Mouse (Mus musculus) 416B (cell line): ENCODE data around the gene Grk6.
A peak's percentile ranks its signal among the peaks of the same experiment; 100 is the strongest.

ENCODE experiments used
- DNase-seq: peaks from one replicate; pipeline ENCODE4 v3.0.0; 2011; ENCODE audit warnings: low read depth

Grk6 gene

DNA sequence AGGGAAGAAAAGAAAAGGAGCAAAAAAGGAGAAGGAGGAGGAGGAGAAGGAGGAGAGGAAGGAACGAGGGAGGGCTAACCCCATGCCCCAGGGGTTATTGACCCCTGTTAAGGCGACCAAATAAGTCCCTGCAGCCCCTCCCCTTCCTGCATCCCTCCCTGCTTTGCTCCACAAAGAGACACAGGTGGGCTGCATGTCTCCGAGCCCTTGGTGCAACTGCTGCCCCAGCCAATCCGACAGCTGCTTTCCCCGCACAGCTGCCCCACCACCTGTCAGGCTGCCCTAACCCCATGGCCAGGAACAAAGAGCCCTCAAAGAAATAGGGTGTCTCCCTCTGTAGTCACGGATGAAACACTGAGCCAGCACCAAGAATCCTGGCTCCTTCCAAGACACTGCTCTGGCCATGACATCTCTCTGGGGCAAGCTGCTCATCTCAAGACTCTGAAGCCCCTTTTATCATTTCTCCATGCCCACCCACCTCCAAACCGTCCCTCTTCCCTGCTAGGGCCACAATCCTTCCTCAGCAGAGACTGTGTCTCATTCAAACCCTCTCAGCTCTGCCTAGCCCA lies 39.7 kb downstream of the Grk6 start:
- DNase-seq, result no peak

DNA sequence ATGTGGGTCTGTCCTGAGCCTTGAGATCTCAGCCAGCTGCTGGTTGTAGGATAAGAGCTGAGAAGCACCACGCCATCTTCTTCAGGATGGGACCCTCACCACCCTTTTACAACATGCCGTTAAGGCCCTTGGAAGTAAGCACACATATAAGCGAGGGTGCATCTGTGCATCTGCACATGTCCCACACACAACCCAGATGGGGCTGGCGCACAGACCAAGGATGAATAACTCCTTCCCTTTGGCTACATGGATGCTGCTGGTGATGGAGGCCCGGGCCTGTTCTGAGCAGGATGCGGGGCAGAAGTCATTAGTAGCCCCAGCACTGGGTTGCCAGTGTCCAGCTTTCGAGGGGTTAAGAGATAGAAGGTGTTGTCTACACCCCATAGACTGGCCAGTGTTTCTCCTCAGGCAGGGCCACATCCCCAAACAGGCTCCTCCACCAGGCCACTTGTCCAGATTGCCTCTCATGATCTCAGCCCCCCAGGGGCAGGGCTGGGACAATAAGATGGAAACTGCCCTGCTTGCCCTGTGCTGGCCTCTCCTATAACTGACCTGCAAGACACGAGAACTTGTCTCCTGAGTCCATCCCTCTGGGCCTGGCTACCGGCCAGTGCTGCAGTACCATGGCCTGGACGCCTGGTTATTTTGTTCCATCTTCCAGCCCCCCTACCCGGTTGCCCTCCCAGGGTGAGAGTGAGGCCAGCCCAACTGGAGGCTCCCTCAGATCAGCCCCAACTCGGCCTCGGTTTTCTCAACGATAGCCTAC lies 41.3 kb downstream of the Grk6 start:
- no peak for DNase-seq

DNA sequence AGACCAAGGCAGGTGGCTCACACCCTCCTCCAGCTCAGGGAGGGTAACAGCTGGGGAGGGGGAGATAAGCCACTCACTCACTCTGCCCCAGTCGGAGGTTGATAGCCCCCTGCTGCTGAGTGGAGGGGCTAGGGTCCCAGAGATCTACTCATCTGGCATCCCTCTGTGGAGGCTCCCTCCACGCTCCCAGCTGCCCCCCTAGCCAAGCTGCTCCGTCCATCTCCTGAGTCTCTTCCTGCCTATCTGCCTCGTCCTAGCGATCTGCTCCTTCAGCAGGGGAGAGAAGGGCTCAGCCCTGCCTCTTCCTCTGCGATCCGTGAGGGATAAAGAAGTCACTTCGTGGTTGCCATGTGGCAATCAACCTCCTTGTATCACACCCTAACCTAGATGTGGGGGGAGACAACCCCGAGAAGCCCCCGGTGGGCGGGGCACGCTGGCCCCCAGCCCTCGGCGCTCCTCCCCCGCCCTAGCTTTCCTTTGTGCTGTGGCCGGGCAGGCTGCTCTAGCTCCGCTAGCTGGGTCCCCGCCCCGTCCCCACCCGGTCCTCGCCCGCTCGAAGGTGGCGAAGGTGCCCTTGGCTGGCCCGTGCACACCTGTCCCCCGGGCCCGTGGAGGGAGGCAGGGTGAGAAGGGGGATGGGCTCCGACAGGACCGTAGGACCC lies 42.2 kb downstream of the Grk6 start:
- DNase-seq, result no peak

DNA sequence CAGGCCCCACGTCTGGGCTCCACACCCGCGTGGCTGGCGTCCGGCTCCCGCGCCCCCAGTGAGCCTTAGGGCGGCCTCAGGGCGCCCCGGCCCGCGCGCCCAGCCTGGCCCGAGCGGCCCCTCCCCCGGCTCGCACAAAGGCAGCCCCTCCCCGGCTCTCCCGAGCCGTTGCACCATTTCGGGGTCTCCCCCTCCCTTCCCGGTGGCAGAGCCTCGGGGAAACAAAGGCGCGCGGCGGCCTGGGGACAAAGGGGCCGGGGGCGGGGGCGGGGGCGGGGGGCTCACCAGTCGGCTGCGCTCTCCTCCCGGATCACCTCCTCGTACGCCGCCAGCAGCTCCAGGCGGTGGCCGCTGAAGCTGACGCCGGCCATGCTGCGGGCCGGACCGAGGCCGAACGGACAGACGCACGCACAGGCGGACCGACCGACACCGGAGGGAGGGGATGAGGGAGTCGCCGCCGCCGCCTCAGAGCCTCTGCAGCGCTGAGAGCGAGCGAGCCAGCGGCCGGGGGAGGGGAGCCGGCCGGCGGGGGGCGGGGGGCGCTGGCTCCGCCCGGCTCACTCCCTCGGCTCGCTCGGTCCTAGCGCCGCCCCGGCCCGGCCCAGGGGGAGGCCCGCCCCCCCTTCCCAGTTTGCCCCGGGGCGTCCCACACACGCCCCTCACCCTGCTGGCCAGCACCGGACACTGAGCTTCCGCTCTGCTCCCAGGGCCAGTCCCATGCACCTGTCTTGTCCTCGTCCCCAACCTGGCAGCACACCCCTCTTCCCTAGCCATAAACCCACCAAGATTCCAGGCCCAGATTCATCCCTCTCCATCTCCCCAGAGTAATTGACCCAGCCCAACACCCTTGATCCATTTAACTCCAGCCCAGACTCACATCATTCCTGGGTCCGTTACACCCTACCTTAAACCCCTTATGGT lies 43.0 kb downstream of the Grk6 start, which contains the start of gene Dbn1:
Gene Dbn1, minus strand, starts transcription at position 534 of the 921 bp plus-strand sequence.
- no peak for DNase-seq

DNA sequence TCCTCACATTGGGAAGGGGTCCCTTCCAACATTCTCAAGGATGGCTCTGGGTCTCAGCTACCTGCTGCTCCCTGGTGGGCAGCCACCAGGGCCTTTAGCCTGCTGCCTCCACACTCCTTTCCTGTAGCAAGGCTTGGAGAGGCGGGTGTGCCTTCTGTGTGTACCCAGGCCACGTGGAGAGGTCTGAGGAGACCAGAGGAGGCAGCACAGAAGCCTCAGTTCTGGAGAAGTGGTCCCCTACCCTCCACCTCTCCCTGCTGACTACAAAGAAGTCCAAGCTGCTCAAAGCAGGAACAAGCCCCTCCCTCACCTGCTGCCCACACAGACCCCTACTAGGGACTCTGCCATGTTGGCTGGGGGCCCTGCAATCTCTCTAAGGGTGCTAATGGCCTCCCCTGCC lies 49.4 kb downstream of the Grk6 start:
- DNase-seq, result no peak

GRCm38 (mm10) chr13:55494883-55495621 lies 50.2 kb downstream of the Grk6 start:
- no peak for DNase-seq

- DNase-seq, result no peak
Observed at GRCm38 (mm10) chr13:55495702-55496101, 50.8 kb downstream of the Grk6 start.

GRCm38 (mm10) chr13:55496661-55497060 lies 51.8 kb downstream of the Grk6 start:
- DNase-seq, result no peak

DNA sequence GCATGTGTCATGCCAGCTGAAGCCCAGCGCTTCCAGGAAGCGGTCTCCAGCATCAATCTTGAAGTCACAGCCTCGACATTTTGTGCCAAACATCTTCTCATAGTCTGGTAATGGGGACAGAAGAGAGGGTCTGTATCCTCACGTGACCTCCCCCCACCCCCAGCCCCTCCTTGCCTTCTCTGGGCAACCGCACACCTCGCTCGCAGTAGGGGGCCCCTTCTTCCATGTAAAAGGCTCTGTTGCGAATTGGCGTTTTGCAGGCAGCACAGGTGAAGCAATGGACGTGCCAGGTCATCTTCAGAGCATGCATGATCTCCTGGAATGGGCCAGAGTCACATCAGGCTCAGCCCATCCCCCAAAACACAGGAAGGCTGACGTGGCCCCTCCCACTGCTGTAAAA lies 54.0 kb downstream of the Grk6 start:
- no peak for DNase-seq

DNA sequence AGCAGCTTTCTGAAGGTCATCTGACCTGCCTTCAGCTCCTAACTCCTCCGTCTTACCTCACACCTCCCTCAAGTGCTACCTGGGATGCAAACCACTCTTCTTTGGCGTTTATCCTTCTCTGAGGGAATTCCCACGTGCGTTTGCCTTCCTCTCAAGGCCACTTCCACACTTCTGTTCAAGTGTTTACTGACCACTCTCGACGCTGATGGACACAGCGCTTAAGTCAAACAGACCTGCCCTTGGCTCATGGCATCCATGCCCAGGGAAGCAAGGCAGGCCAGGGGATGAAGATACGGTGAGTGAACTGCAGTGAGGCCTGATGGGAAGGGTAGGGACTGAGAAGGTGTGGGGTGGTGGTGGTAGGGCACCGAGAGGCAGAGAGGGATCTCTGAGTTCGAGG lies 55.7 kb downstream of the Grk6 start:
- DNase-seq, result no peak

DNA sequence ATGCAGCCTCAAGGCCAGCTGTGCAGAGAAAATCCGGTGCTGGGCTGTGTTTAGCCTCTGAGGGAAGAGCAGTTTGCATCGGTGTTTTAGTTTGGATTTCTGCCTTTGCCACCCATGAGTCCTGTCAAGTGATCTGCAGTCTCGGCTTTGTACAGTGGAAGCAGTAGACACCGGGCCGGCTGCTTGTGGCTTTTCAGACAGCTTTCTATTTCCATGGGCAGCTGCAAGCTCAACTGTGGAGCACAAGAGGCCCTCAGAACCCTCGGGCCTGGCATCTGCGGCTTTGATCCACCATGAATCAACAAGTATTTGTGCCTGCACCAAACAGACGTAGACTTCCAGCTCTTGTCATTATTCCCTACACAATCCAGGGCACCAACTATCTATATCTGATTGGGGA lies 57.5 kb downstream of the Grk6 start:
- no peak for DNase-seq

- no peak for DNase-seq
Observed at GRCm38 (mm10) chr13:55504390-55504789, 59.5 kb downstream of the Grk6 start.

- DNase-seq, result no peak
Observed at GRCm38 (mm10) chr13:55505810-55506209, 60.9 kb downstream of the Grk6 start.

GRCm38 (mm10) chr13:55506697-55507096 lies 61.8 kb downstream of the Grk6 start:
- DNase-seq, result no peak

GRCm38 (mm10) chr13:55507877-55508276 lies 63.0 kb downstream of the Grk6 start:
- no peak for DNase-seq

GRCm38 (mm10) chr13:55508531-55508930 lies 63.7 kb downstream of the Grk6 start:
- no peak for DNase-seq

- DNase-seq, result peak; percentile 90
Observed at GRCm38 (mm10) chr13:55510332-55510667, 65.4 kb downstream of the Grk6 start.
